Mouse (Mus musculus) midbrain, embryonic 10.5 days (tissue): Measurements from ENCODE around the gene 4930402F06Rik. TPM values are rescaled to one million over a fixed set of nuclear protein-coding genes. Genes with fewer than 3 reads are reported as not detected.

Source experiments
- DNase-seq: peaks from one replicate; pipeline ENCODE4 v3.0.0-alpha.2; 2017; ENCODE audit warnings: low spot score
- H3K27ac ChIP-seq: fragments of 300-500 bp; sonication (generic); replicated peaks from 2 replicates; pipeline ENCODE4 v1.5.1; 2016; ENCODE audit warnings: mild to moderate bottlenecking
- H3K27me3 ChIP-seq: fragments of 300-500 bp; sonication (generic); 2 replicates; pipeline ENCODE4 v1.6.1; 2016; ENCODE audit warnings: low read depth, mild to moderate bottlenecking; ENCODE audit not compliant: poor library complexity, severe bottlenecking
- H3K36me3 ChIP-seq: fragments of 300-500 bp; sonication (generic); 2 replicates; pipeline ENCODE4 v1.6.1; 2016; ENCODE audit warnings: mild to moderate bottlenecking, moderate library complexity
- H3K4me1 ChIP-seq: fragments of 300-500 bp; sonication (generic); 2 replicates; pipeline ENCODE4 v1.6.1; 2016
- H3K4me3 ChIP-seq: fragments of 300-500 bp; sonication (generic); 2 replicates; pipeline ENCODE4 v1.5.1; 2016; ENCODE audit warnings: mild to moderate bottlenecking, moderate library complexity
- H3K9me3 ChIP-seq: fragments of 300-500 bp; sonication (generic); replicated peaks from 2 replicates; pipeline ENCODE4 v1.6.1; 2016; ENCODE audit warnings: mild to moderate bottlenecking
- WGBS: fragments of 180-500 bp; shearing (Covaris S2); methylation state at CpG from one replicate; pipeline ENCODE4 v1.1.7; 2016; 5-methylcytosine and 5-hydroxymethylcytosine counted together
- polyA plus RNA-seq: library from polyadenylated mRNA; unstranded; fragments of >200 nt; fragmentation: Nextera tagmentation; extraction: Ambion mirVana; gene quantifications from 2 replicates; pipeline ENCODE4 v1.2.1, GENCODE M21; 2016

4930402F06Rik gene
- polyA plus RNA-seq, 1 experiment from 2014 or later, result not detected

DNA sequence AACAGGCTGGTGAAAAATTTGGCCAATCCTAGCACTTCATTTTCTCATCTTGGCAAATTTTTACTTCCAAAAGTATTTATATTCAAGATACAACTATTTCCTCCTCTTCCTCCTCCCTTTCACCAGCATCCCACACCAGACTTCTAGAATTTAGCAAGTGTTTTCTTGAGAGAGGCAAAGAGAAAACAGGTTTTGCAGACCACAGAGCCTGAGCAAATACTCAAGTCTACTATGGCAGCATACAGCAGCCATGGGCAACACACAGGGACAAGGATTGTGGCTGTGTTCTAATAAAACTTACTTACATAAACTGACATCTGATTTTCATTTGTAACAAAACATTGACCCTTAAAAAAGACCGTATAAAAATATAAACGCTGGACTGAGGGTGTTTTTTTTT lies 65.8 kb downstream of the 4930402F06Rik start:
- DNase-seq, result no peak
- no peak overlapping the region for H3K27ac ChIP-seq
- peaks cover 26% of the 10 kb centered on the region for H3K27me3 ChIP-seq
- peaks cover 31% of the 10 kb centered on the region for H3K4me1 ChIP-seq
- no peak overlapping the region for H3K4me3 ChIP-seq
- no peaks in the 10 kb centered on the region for H3K9me3 ChIP-seq
- 68% methylated on average over 2 of the region's 2 CpGs for WGBS
- H3K36me3 ChIP-seq, result no peaks in the 10 kb centered on the region

DNA sequence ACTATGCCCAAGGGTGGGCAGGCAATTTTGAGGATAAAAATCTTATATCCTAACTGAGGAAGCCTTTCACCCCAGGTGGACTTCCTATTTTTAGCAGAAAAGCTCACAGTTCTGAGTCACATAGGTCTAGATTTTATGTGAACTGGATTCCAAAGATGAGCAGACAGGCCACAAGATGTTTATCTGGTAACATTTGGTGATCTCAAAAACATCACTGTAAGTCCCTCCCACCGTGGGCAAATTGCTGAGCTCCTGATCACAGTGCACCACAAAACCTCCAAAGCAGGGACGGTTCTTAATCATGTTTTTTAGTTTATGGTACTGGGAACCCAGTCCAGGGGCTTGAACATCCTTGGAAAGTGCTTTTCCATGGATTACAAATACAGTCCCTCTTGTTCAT lies 67.9 kb downstream of the 4930402F06Rik start:
- Histone ChIP-seq H3K27me3 (peaks cover 30% of the 10 kb centered on the region), H3K9me3 (no peaks in the 10 kb centered on the region), H3K4me1 (peaks cover 12% of the 10 kb centered on the region), H3K27ac (no peak overlapping the region), H3K4me3 (no peak overlapping the region), H3K36me3 (no peaks in the 10 kb centered on the region)
- WGBS, result 83% methylated on average over 2 of the region's 2 CpGs
- no peak for DNase-seq

DNA sequence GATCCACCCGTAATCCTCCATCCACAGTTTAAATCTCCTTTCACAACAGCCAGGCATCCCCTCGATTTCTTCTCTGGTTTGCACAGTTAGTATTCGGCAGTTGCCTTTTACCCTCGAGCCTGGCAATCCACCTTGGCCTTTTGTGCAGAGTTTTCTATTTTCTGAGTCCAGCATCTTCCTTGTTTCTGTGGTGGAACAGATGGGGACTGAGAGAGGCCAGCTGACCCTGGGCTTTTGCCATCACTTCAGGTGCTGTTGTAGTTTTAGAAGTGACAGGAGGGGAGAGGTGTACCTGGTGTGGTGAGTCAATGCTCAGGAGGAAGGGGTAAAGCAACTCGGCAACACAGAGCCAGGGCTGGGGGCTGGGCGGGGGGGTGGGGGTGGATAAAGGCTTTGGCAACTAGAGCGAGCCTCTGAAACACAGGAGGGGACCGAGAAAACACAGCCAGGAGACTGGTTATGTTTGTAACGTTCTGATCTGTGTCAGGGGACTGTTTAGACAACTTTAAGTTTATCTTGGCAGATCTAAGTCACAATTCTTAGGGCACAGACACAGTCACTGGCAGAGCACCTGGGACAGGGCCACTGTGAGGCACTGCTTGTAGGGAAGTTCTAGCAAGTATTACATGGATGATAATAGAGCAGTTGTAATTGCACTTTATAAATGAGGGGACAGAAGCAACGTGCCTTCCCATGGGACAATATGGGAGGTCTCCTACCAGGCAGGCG lies 68.7 kb downstream of the 4930402F06Rik start:
- Histone ChIP-seq H3K4me3 (no peak overlapping the region), H3K4me1 (peaks cover 11% of the 10 kb centered on the region), H3K9me3 (no peaks in the 10 kb centered on the region), H3K36me3 (no peaks in the 10 kb centered on the region), H3K27ac (no peak overlapping the region), H3K27me3 (peaks cover 38% of the 10 kb centered on the region)
- 35% methylated on average over 11 of the region's 11 CpGs for WGBS
- no peak for DNase-seq

DNA sequence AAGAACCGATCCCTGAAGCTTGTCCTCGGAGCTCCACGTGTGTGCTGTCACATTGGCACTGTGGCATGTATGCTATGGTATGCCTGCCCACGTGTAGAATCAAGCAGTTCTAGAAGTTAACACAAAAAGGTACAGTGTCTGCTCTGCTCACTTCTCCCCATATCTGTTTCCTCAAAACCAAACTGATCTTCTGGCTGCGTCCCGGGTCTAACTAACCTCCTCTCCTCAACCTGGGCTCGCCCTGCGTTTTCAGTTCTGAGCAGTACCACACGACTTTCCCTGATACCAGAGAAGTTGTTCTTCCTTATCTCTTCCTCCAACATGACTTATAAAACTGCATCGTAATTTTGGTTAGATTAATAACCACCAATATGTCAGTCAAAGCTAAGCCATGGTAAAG lies 69.4 kb downstream of the 4930402F06Rik start:
- WGBS, result 67% methylated on average over 10 of the region's 10 CpGs
- Histone ChIP-seq H3K9me3 (no peaks in the 10 kb centered on the region), H3K27me3 (peaks cover 42% of the 10 kb centered on the region), H3K36me3 (no peaks in the 10 kb centered on the region), H3K4me3 (no peak overlapping the region), H3K27ac (no peak overlapping the region), H3K4me1 (peaks cover 11% of the 10 kb centered on the region)
- DNase-seq, result no peak

DNA sequence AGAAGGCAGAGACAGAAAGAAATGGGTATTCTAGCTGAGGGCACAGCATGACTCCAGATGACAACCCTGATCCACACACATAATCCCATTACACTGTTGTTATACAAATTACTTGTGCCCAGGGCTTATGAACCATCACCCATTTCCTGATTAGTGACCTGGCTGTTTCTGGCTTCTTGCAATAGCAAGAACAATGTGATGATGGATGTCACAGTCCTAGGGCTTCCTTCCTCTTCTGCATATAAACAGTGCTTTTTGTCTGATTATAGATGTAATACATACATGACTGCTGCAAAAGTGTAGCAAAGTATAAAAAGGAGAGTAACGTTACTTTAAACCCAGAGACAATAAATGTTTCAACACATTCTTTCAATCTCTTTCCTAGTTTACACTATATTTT lies 70.0 kb downstream of the 4930402F06Rik start:
- peaks cover 47% of the 10 kb centered on the region for H3K27me3 ChIP-seq
- no peak overlapping the region for H3K4me3 ChIP-seq
- WGBS, result 60% methylated on average over 1 of the region's 1 CpGs
- no peaks in the 10 kb centered on the region for H3K36me3 ChIP-seq
- H3K9me3 ChIP-seq, result no peaks in the 10 kb centered on the region
- DNase-seq, result no peak
- H3K27ac ChIP-seq, result no peak overlapping the region
- H3K4me1 ChIP-seq, result peaks cover 11% of the 10 kb centered on the region

DNA sequence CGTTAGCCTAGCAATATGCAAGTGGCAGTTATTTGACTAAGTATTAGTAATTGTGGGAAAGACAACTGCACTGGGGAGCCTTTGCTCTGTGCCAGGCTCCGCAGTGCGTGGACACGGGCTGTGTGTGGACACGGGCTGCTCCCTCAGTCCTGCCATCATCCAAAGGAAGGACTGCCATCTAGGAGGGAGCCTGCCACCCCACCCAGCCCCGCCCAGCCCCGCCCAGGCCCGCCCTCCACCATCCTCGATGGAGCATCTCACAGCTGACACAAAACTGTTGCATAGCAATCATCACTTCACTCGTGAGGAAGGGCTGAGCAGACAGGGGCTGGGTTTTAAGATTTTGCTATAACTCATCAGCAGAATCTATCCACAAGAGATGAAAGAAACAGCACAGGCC lies 71.0 kb downstream of the 4930402F06Rik start:
- Histone ChIP-seq H3K4me3 (no peak overlapping the region), H3K27me3 (peaks cover 50% of the 10 kb centered on the region), H3K27ac (no peak overlapping the region), H3K9me3 (no peaks in the 10 kb centered on the region), H3K4me1 (peaks cover 11% of the 10 kb centered on the region), H3K36me3 (no peaks in the 10 kb centered on the region)
- 82% methylated on average over 10 of the region's 10 CpGs for WGBS
- DNase-seq, result no peak

Other genes starting within 250 kb of the 4930402F06Rik start
- 272 and 294 TPM in 2 replicates for gene Rab14, start 196.1 kb downstream of the 4930402F06Rik start, polyA plus RNA-seq
- gene Gsn, start 140.8 kb downstream of the 4930402F06Rik start, polyA plus RNA-seq, result 13.7 and 23.4 TPM in 2 replicates
- gene Stom, start 60.2 kb downstream of the 4930402F06Rik start, polyA plus RNA-seq, result 12.8 and 13.0 TPM in 2 replicates
- not detected in 2 replicates for gene 4930568D16Rik, start 29.4 kb downstream of the 4930402F06Rik start, polyA plus RNA-seq
- gene Ggta1, start 66.1 kb upstream of the 4930402F06Rik start, polyA plus RNA-seq, result 5.0 and 6.0 TPM in 2 replicates
- 19.7 and 24.7 TPM in 2 replicates for gene Dab2ip, start 161.1 kb upstream of the 4930402F06Rik start, polyA plus RNA-seq